Mouse (Mus musculus): ENCODE data around the gene Tsen2.

The Tsen2 gene

GRCm38 (mm10) chr6:115541676-115542275 is 2.7 kb upstream of the Tsen2 start:
- no peak for DNase-seq (ENCODE audit: low read depth)

- DNase-seq (ENCODE audit: low read depth) = no peak
Observed at GRCm38 (mm10) chr6:115542341-115542740, 2.1 kb upstream of the Tsen2 start.

DNA sequence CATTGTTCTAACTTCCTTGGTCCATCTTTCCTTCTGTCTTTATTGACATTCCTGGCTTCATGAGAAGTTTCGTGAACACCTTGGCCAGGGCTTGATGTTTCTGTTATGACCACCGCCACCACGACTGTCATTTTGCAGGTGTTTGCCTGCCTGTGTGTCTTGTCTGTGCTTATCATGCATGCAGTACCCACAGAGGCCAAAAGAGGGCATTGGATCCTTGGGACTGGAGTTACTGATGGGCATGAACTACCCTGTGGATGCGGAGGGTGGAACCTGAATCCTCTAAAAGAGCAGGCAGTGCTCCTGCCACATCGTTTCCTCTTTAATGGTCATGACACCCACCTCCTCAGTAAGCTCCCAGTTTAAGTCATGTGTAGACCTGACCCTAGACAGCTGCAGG is 1.8 kb downstream of the Tsen2 start:
- DNase-seq (ENCODE audit: low read depth) = peak; percentile 71

DNA sequence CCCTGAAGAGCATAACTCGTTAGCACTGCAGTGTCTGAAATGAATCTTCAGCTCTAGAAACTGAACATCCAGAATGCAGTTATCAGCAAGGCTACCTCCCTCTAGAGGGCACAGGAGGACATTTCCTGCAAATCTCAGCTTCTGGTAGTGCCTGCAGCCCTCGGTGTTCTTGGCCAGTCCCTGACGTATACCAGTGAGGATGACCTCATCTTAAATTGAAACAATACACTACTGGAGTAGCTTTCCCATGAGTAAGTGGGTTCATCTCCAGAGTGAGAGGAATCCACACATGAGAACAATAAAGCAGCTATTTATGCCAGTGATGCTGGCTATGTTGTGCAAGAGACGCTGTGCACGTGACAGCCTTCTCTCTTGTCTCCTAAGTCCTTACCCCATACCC is 11.0 kb downstream of the Tsen2 start:
- DNase-seq (ENCODE audit: low read depth) = no peak

DNA sequence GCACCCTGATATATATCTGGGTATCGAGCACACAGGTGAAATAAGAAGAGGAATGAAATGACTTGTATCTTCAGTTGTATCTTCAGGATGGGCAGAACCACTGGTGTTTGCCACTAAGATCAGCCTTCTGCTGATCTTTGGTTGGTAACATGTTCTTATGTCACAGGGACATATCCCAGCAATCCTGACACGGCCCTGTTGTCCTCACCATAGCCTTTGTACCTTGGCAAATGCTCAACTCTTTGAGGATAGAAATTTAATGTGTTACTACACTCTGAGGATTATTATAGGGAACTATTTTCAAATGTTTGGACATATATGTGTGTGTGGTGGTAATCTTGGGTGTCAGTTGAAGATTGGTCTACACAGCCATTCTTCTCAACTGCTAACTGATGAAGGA is 13.7 kb downstream of the Tsen2 start:
- no peak for DNase-seq (ENCODE audit: low read depth)

- no peak for DNase-seq (ENCODE audit: low read depth)
Observed at GRCm38 (mm10) chr6:115559651-115560632, 15.5 kb downstream of the Tsen2 start.

GRCm38 (mm10) chr6:115565479-115566045 is 21.1 kb downstream of the Tsen2 start:
- DNase-seq (ENCODE audit: low read depth) = no peak

GRCm38 (mm10) chr6:115574171-115574570 is 29.7 kb downstream of the Tsen2 start:
- DNase-seq (ENCODE audit: low read depth) = no peak

- no peak for DNase-seq (ENCODE audit: low read depth)
Observed at GRCm38 (mm10) chr6:115577407-115577806, 32.9 kb downstream of the Tsen2 start.

- no peak for DNase-seq (ENCODE audit: low read depth)
Observed at GRCm38 (mm10) chr6:115577941-115578340, 33.5 kb downstream of the Tsen2 start.

DNA sequence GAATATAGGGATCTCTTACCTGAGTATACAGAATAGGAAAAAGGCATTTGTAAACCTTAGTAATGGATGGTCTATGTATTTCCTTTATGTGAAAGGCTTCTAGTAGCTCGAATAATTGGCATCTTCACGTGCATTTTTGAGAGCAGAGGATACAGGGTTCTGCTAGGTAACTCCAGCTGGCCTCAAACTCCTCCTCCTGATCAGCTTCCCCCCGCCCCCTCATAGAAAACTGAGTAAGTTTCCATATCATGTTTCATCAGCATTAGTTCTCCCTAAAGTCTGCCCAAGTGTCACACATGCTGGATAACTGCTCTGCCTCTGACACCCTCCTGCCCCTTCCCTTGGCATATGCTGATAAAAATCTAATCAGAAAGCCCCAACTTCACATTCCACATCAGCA is 36.3 kb downstream of the Tsen2 start:
- no peak for DNase-seq (ENCODE audit: low read depth)

- DNase-seq (ENCODE audit: low read depth) = no peak
Observed at GRCm38 (mm10) chr6:115582328-115583115, 38.1 kb downstream of the Tsen2 start.

GRCm38 (mm10) chr6:115583430-115584125 is 39.1 kb downstream of the Tsen2 start:
- no peak for DNase-seq (ENCODE audit: low read depth)

DNA sequence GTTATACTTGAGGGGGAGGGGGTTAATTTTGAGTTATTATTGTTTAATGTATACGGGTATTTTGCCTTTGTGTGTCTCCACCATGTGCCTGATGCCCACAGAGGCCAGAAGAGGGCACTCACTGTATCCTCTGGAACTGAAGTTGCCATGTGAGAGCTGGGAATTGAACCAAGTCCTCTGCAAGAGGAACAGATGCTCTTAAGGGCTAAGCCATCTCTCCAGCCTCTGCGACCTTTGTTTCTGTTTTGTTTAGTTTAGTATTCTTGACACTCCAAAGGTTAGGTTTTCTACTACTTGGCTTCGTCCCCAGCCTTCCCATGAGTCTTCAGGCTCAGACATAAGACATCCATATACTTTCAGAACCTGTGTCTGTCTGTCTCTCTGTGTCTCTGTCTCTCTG is 39.7 kb downstream of the Tsen2 start:
- no peak for DNase-seq (ENCODE audit: low read depth)

DNA sequence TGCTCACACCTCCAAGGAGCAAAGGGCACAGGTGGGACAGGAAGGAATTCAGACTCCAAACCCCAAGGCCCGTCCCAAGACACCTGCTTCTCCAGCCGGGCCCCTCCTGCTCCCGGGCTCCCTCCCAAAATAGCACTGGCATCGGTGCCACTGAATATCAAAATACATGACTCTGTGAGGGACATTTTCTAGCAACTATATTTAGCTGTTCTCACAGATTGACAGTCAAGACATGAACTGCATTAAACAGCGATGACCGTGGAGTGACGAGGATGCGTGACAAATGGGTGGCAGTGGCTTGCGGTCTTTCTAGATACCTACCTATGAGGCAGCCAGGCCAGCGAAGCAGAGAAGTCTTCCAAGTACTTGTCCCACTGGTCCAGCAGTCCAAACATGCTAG is 41.9 kb downstream of the Tsen2 start:
- DNase-seq (ENCODE audit: low read depth) = no peak

GRCm38 (mm10) chr6:115591692-115592359 is 47.4 kb downstream of the Tsen2 start:
- DNase-seq (ENCODE audit: low read depth) = no peak

DNA sequence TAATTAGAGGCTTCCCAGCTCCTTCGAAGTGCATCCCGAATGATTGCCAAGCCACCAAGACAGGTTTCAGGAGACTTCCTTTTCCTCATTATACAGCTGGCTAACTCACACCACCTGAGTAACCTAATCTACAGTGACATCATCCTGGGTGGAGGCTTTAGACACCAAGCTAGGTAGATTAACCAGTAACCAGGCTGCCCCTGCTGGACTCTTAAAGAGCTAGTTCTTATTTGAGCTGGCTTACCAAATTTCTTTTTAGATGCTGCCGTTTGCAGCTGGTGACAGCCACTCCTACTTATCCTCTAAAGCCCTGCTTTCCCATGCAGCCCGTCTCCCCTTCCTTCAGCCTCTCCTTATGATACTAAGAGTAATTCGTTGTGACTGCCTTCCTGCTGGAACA is 48.0 kb downstream of the Tsen2 start, which contains the start of gene Mkrn2os:
Gene Mkrn2os (minus strand): TSS at position 119 of the 400 bp plus-strand sequence.
- DNase-seq (ENCODE audit: low read depth) = no peak

- no peak for DNase-seq (ENCODE audit: low read depth)
Observed at GRCm38 (mm10) chr6:115593252-115593651, 48.8 kb downstream of the Tsen2 start.

DNA sequence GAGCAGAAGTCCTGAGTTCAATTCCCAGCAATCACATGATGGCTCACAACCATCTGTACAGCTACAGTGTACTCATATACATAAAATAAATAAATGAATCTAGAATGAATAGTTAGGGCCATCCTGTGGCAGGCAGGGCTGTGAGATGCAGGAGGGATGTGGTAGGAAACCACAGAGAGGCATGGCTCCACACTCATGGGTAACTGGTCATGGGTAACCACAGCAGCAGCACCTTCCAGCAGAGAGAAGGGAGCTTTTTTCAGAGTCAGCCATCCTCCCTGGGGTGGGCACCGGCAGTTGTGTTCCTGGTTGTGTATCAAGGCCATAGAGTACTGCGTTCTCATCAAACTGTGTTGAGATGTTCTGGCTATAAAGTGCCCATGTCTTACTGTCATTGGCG is 50.0 kb downstream of the Tsen2 start:
- no peak for DNase-seq (ENCODE audit: low read depth)

DNA sequence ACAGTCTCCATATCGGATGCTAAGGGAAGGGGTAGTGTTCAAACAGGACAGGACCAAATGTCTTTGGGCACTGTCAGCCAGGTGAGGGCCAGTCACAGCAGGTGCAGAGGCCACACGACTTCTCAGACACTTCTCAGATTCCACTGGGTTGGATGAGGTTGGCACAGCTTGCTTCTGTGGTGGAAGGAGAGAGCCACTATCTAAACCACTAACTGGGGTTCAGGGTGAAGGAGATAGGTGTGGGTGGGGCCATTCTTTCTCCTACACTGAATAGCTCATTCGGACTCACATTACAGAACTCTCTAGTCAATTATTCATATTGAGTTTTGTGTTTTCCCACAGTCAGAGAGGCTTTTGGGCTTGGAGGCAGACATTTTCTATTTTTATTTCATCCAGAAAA is 51.2 kb downstream of the Tsen2 start:
- no peak for DNase-seq (ENCODE audit: low read depth)

DNA sequence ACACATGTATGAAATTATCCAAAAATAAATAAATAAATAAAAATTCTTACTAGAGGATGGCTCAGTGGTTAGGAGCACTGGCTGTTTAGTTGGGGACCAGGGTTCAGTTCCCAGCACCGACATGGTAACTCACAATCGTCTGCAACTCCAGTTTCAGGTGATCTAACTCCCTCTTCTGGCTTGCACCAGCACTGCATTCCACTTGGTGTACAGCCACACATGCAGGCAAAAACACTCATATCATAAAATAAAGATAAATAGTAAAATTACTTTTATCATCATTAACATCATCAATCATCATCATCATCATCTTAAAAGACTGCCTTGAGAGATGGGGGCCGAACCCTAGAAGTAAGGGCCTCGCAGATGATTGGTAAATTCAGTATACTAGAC is 56.9 kb downstream of the Tsen2 start:
- DNase-seq (ENCODE audit: low read depth) = no peak
